Mouse (Mus musculus) adrenal gland, postnatal 36 days (tissue): ENCODE measurements at regions not wholly inside any gene's neighbourhood (a gene's known extent, or its start where the extent isn't known, plus 50 kb on each side); places are given as distances from the start of the nearest gene placed in this dataset.
"Not testable (repeated sequence)": the region's sequence is repeated elsewhere in the genome, so short reads cannot be mapped to it uniquely, and the experiment has no call there.

Experiments used
- DNase-seq, 2 experiments: peaks; one replicate each; pipeline ENCODE4 v3.0.0; 2021; ENCODE audit warnings: mixed read lengths in 1 of 2

DNA sequence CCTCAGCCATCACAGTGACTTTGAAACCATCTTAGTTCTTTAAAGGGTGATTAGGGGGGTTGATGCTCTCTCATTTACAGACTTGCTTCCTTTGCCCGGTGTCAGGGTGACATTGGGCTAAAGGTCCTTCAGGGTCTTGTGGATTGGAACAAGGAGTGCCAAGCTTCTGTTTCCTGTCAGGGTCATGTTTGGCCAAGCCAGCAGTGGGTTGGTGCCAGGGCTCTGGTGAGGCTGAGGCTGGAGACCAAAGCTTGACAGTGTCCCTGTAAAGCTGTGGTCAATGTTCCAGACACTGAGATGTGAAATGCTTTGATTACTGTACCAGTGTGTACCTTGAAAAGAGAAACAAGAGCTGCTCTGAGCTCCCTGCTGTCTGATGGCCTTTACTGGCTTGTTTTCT lies 150.8 kb upstream of the Fam3c start:
- DNase-seq, result peak; percentile 16 to 21

DNA sequence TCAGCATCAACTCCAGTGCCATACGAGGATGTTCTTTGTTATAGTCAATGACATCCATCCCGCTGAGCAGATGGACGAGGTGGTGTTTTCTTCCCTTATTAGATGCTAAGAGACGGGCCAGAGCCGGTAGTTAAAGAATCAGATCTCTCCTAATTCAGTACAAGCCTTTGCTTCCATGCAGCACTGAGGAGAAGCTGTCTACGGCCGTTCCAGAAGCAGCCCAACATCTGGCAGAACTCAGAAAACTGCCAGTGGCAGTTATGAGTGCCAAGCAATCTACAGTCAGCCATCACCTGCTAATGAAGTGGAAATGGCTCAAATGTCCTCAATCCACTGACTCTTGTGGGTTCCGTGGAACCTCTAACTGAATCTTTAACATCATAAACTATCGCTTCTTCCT lies 141.3 kb upstream of the Fam3c start:
- no peak for DNase-seq

DNA sequence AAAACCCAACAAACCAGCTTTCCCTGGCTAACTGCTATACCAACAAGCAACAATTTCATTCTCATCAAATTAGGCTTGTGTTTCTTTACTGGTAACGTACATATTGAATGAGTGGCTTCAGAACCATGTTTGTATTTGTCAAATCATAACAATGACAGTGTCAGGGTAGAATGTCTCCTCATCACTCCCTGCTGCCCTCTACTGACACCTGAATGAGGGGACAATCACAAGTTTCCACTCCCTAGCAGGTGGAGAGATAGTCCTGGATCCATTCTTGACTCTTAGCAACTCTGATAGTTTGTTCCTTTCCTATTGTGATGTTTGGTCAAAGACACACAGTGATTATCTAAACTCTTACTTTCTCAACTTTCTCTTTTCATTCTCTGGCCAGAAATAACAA lies 140.4 kb upstream of the Fam3c start:
- DNase-seq, result peak; percentile 15 to 27

DNA sequence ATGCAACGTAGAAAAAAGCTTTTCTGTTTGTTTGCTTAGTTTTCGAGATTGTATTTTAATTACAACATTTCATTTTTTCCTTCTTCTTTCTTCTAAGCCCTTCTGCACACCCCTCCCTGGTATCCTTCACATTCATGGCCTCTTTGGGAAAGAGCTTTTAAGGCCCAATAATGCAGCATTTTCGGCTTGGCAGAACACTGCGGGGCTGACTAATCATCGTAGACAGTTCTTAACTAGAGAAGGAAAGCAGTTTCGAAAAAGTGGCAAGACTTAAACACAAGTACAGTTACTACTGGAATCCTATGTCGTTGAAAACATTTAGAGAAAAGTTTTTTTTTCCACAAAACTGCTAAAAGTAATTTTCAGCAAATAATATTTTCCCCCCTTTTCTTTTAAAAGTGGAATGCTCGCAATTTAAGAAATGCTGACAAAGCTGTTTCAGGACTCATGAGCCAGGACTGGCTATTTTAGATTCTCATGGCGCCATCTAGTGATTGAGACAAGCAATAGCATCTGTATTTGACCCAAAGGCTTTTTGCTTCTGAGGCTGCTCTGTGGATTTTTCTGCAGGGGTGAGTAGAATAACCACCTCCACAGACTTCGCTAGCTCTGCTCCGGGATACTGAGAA lies 137.7 kb upstream of the Fam3c start:
- DNase-seq, result peak; percentile 3 to 17

DNA sequence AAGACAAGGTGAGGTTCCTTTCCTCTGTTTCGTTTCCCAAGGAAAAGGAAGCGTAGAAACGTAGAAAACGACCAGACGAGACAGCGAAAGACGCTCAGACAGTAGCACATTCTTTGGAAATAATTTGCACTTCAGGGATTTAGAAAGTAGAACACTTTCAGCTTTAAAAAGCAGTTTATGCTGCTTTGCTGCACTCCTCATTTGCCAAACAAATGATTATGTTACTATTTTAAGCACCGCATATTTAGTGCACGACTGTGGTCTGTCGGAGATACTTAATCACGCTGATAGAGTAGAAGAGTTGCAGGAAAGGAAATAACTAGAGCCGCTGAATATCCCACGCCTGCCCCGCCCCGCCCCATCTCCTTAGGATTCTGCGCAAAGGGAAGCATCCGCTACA lies 136.9 kb upstream of the Fam3c start:
- DNase-seq, result no peak

DNA sequence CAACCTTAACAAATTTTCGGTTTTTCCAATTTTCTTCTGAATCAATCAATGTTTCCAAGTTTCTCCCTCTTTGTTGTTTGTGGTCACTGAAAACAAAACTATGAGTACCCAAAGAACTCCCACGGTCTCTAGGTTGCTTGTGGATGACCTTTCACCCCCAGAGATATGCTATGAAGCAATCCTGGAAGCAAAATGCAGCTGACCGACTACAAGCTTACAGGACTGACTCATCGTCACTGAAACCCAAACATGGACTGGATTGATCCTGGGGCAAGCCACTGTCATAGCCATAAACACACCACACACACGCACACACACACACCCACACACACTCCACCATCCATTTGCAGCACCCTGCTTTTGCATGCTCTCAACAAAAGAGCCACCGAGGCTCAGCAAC lies 134.7 kb upstream of the Fam3c start:
- DNase-seq, result peak; percentile 1

DNA sequence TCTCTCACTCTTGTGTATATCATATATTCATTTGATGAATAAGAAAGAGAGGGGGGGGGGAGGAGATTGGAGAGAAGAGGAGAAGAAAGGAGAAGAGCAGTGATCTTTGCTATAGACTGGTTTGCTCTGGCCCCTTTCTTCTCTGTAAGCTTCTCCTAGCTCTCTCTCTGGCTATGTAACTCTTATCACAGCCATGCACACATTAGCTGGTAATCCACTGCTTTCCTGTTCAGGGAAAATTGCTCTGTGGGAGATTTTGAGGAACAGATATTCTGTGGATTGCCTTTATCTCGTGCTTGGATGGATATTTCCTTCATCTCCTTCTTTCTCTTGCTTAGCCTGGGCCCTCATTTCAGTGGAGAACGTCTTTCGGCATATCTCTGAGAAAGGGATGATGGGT lies 131.4 kb upstream of the Fam3c start:
- no peak for DNase-seq

DNA sequence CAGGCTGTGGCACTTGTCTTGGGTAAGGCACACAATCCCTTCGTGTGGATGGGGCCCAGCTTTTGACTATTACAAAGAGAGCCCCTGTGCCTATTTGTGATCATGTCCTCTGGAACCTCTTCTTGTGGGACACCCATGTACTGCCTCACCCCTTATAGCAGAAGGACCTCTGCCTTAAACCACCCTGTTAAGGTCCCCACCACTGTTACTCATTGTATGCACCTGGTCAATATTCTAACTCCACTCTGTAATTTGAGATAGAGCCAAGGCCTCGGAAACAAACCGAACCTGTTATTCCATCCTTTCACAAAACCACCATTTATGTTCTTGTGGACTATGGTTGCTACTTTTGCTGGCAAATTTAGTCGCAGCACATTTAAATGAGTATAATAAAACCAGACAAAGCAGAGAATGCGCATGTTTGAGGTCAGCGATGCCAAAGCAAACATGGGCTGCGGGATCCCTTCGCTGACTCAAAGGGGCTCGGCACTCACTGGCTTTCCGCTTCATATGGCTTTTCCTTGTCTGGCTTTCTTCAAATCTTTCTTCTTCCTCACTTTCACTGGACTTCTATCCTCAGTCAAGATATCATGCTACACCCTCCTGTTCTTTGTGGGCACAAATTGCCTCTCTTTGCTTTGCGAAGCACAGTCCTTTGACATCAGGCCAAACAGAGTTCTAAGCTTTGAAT lies 129.9 kb upstream of the Fam3c start:
- no peak for DNase-seq

DNA sequence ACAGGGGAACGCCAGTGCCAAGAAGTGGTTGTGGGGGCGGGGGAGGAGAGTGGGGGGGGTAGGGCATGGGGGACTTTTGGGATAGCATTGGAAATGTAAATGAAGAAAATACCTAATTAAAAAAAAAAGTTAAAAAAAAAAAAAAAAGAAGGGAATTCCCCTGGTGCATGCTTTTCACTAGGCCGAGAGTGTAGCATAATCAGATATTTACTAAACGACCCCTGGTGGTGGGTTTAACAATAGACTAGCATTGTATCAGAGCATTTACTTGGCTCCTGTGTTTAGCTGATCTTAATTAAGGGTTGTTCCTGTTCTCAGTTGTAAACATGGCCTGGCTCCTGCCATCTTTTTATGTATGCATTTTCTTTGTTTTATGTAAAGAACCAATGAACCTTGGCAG lies 126.2 kb upstream of the Fam3c start:
- DNase-seq, result not testable (repeated sequence)

DNA sequence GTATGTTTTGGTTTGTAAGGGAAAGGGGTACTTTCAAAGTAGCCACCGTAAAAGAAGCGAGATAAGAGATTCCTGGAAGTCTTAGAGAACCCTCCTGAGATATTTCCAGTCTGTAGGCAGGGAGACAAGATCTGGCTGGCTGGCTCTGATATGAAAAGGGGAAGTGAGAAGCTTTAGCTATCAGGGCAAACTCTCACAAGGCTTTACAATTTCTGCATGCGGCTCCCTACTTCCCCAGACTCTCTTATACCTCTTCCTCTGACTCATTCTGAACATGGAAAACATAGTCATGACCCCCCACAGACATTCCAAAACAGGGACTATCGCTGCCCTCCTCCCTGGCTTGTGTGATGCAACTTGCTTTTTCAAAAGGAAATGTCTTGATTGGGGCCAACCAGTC lies 118.6 kb upstream of the Fam3c start:
- no peak for DNase-seq

DNA sequence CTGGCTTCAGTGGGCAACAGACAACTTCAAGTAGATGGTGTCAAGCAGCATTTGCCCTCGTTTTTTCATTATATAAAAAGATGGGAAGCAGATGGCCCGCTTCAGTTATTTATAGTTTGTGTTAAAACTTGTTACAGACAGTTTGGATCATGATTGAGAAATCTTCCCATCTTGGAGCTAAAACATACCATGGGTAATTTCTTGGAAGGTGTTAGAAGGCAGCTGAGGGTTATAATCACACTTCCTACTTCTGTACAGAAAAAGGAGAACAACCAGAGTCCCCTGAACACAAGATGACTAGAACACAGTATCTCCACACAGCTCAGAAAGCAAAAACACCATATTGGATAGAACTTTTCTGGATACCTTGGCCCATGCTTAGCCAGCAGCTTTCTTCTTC lies 118.0 kb upstream of the Fam3c start:
- DNase-seq, result no peak

DNA sequence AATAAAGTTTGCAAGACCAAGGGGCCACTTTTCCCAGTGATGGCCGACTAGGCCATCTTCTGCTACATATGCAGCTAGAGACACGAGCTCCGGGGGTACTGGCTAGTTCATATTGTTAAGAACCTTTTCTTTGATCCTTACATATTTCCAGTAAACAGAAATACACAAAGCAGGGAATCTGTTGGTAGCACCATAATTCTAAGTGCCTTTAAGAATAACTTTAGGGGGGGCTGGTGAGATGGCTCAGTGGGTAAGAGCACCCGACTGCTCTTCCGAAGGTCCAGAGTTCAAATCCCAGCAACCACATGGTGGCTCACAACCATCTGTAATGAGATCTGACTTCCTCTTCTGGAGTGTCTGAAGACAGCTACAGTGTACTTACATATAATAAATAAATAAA lies 116.4 kb upstream of the Fam3c start:
- not testable (repeated sequence) for DNase-seq

DNA sequence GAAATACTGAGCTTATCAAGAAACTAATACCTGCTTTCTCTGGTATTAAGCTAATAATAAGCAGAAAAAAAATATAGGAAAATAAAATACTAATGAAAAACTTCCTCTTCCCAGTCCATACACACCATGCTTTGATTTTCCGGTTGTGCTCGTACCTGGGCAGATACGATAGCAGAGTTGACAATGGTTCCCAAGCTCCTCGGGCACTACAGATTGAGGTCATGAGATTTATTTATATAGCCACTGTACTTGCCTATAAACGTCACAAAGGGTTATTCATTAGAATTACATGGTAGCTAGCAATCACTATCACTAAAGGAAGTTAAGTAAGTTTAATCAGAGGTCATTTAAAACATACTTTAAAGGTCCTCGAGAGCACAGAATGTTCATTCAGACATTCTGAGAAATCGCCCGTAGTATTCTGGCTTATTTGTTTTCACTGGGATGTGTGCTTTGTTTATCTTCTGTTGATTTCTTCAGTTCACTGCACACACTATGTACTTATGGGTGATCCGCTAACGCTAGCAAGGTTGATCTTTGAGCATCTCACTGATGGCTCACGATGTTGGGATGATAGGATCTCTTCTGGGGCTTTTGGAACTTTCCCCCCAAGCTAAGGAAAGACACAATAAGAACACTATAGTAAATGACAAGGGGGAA lies 111.4 kb upstream of the Fam3c start:
- DNase-seq, result no peak

DNA sequence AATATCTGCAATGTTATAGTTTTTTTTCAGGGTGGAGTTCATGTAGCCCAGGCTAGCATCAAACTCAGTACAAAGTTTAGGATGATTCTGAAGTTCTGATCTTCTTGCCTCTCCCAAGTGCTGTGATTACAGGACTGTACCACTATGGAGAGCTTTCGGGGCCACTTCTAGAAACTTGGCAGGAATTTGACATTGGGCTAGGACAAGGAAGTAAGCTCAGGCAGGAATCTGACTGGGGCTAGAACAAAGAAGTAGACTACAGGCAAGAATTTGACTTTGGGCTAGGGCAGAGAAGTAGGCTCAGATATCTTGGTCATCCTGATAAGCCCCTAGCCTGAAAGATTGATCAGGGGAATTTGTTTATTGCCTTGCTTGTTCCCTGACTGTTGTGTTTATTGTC lies 109.9 kb upstream of the Fam3c start:
- DNase-seq, result no peak

DNA sequence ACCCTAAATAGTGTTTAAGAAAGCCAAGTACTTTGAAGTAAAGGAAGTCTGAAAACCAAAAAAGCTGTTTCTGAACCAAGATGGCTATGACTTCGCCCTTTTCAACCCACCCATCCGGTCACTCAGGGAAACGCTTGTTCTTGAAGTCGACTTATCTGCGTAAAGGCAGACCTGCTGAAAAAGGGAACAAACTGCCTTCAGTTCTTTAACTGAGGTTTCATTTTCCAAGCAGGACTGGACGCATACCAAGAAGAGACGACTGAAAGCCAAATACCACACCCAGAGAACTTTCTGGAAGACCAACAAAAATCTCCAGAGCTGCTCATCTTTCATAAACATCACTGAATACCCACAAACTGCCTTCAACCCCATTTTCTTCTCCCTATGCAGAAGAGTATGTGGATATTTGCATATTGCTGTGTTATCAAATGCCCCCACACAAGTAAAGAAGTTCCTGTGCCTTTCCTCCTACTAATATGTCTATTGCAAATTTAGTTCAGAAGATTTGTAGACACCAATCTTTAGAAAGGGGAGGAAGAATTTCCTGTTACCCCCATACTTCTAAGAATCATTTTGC lies 103.5 kb upstream of the Fam3c start:
- DNase-seq, result no peak

DNA sequence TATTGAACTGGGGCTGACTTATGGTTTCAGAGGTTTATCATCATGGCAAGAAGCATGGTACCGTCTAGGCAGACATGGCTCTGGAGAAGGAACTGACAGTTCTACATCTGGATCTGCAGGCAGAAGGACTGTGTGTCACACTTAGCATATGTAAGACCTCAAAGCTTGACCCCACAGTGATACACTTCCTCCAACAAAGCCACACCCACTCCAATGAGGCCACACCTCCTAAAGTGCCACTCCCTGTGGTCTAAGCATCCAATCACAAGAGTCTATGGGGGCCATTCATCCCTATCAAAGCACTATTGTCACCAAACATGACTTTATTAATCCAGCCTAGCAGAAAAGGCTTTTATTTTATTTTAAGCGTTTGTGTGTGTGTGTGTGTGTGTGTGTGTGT lies 96.2 kb upstream of the Fam3c start:
- DNase-seq, result no peak

DNA sequence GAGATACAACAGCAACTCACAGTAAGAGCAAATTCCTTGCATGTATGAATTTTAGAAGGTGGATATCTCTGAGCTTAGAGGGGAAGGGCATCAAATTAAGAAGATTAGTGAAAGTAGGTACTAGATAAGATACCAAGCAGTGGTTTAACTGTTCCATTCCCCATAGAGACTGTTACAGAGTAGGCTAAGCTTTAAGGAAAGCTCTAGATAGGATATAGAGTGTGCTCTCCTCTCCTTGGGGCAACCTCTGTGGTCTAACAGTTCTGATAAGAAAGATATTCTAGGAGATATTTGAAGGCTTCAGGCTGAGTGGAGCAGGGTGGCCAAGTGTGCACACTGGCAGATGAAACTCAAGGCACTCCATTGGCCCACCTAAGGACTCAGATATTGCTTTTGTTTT lies 94.5 kb upstream of the Fam3c start:
- DNase-seq, result no peak

DNA sequence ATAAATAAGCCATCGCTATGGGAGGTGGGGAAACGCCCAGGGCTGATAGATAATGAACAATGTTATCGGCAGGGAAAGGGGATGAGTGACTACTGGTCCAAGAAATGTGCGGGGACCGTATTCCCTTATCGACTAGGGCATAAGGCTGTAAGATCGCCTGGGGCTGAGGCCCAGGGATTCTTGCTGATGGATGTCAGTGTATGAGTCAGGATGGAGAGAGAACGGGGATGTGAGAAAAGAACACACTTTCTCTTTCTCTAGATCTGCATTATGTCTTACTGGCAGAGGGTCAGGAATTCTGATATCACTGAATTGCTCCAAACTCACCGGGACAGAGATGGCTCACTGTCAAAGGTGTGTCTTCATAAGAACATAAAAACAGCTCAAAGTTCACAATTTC lies 92.9 kb upstream of the Fam3c start:
- DNase-seq, result no peak

DNA sequence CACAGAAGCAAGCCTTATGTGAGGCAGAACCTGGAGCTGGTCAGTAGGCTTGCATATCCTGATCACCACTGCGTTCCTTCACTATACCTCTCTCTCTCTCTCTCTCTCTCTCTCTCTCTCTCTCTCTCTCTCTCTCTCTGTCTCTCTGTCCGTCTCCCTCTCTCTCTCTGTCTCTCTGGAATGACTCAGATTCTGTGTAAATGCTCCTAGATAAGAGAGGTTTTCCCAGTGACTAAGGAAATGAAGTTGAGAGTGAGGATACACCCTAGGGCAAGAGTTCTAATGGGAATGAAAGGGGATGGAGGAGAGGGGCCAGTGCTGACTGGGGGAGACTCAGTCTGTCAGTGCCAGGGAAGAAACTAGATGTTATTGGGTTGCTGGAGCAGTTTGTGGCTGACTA lies 91.6 kb upstream of the Fam3c start:
- DNase-seq, result no peak

DNA sequence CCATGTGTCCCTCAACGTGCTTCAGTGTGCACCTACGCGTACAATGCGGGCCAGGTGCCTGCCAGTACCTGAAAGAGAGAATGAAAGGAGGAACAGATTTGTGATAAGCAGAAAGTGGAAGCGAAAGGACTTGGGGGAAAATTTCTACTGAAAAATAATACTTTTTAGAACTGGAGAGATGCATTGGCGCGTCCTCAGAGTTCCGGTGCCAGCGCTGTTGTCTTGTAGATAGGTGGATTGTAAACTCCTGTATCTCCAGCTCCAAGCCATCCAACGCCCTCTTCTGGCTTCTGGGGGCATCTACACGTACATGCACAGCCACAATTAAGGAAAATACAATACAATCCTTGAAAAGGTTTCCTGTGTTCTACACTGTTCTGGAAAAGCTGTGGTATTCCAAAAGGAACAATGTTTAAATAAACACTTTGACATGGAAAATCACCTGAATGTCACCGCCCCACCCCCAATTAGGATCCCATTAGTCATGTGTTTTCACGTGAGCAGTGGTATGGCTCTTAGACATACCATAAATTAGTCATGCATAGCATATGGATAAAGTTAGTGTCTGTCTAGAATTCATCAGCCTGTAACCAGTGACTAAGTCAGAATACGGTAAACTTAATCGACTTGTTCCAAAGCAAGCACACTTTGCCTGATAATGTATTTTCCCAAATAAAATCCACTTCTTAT lies 90.7 kb upstream of the Fam3c start:
- peak in 1 of 2 experiments; percentile 9 for DNase-seq

DNA sequence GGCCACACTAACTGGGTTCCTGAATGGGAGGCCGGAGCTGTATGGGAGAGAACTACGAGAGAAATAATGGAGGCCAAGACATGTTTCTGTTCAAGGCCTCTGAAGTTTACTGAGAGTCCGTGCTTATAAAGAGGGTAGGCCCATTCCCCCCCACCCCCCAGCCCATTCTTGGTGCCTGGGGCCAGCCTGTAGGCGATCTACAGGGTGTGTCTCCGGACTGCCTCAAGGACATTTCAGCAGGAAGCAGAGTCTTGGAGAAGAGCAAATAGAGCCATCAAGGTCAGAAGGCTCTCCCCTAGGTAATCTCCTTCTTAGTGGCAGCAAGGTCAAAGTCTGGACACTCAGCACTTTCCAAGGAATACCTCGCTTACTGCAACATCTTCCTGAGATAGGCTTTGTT lies 88.8 kb upstream of the Fam3c start:
- DNase-seq, result not testable (repeated sequence)

DNA sequence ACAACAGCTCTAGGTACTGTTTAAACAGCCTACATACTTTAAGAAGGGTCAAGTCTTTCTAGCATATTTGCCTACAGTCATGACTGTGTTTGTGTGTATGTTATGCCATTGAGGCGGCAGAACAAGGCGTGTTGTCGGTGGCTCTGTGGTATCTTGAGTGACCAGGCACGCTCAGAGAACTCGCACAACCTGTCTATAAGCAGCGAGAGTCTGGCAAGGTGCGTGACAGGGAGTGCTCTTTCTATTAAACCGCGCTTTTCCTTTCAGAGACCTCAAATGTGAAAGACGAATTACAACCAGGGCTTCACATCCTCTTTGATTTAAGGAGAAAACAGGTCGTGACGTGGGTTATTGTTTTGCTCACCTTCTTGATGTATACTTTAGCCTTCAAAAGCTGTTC lies 88.2 kb upstream of the Fam3c start:
- DNase-seq, result no peak

DNA sequence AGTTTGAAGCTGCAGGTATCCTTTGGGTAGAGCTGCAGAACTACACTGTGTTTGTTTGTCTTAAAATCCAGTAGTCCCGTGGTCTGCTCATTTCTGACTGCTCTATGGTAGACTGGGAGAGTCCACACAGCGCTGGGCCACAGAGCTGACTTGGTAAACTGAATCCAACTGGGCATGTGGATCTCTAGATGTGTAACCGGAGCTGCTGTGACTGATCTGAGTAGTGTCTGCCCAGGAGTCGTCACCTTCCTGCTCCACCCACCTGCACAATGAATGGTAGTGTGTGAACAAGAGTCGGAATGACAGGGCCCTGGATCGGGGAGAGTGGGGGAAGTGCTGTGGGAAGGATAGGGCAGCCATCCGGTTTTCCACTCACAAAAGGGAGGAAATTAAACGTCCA lies 87.5 kb upstream of the Fam3c start:
- no peak for DNase-seq
